Comparison of ENCODE assay signal across 23 mouse cellular contexts in the genomic region with DNA sequence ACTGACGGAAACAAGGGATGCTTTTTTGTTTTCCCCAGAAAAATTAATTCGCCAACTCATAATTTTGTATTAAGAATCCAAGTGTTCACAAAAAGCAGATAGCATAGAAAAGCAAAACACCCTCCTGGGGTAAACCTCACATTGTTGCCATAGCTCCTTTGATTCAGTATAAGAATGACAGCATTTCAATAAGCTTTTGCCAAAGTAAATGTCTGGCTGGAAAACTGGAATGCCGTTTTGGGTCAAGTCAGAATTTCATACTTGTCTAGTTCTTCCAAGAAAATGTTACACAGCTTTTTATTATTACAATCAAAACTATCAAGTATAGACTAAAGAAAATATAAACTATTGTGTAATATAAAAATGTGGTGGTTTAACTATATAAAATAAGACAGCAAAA.
A peak's percentile ranks its signal among the peaks of the same experiment; 100 is the strongest.
DNase-seq lines count a peak whose midpoint lies in the region; ATAC-seq and TF ChIP-seq lines count a peak whose summit lies in the region.
"Had no signal": no experiment of that assay in that cellular context is flagged by ENCODE, and none has a peak within 500 bp of the region (broad histone marks: within the 10 kb centered on the region; RNA-seq: fewer than 3 reads in every experiment).

No protein-coding gene starts in this region.

- ATAC-seq in heart, embryonic 13.5 days (ENCODE audit: extremely low read depth, insufficient number of reproducible peaks, low FRiP score, low TSS enrichment), result no peak
- no peak for ATAC-seq in heart, embryonic 11.5 days (replicated peaks; ENCODE audit: insufficient number of reproducible peaks, low FRiP score, low TSS enrichment)
- ATAC-seq in embryonic facial prominence, embryonic 15.5 days (ENCODE audit: insufficient number of reproducible peaks, low FRiP score, low TSS enrichment, low read depth), result no peak
- no peak for ATAC-seq in inflammation-experienced regulatory T-cells, adult 6 months
- ATAC-seq: activated CD4-positive, CD25-positive, alpha-beta regulatory T cell, adult 4 months; forebrain, embryonic 13.5 days; forebrain, embryonic 15.5 days; forebrain, postnatal 0 days; Patski had no signal

- peaks cover 7% of the 10 kb centered on the region for H3K4me1 ChIP-seq in heart, embryonic 13.5 days
- H3K4me1 ChIP-seq in heart, embryonic 11.5 days (ENCODE audit: control insufficient read depth, insufficient read depth, low read length), result no peaks in the 10 kb centered on the region
- H3K4me1 ChIP-seq in embryonic facial prominence, embryonic 15.5 days, result peaks cover 25% of the 10 kb centered on the region
- no peaks in the 10 kb centered on the region for H3K4me1 ChIP-seq in kidney, adult 2 months (ENCODE audit: control insufficient read depth, insufficient read depth, low read length)

- no peaks in the 10 kb centered on the region for H3K27me3 ChIP-seq in heart, embryonic 13.5 days (replicated peaks)
- H3K27me3 ChIP-seq in heart, embryonic 11.5 days (ENCODE audit: control insufficient read depth, insufficient read depth, low read length), result no peaks in the 10 kb centered on the region
- H3K27me3 ChIP-seq in embryonic facial prominence, embryonic 15.5 days, result no peaks in the 10 kb centered on the region
- H3K27me3 ChIP-seq in kidney, adult 2 months (replicated peaks; ENCODE audit: control insufficient read depth, insufficient read depth, low read length), result no peaks in the 10 kb centered on the region
- H3K27me3 ChIP-seq: embryonic facial prominence, embryonic 12.5 days; forebrain, embryonic 13.5 days; forebrain, embryonic 15.5 days; Patski had no signal

- TF ChIP-seq POLR2A in kidney, adult 2 months (IDR thresholded peaks at IDR 0.05; ENCODE audit: low read depth, low read length), result no peak

- H3K36me3 ChIP-seq in heart, embryonic 13.5 days, result peaks cover 12% of the 10 kb centered on the region; the same call in 1 of the 2 replicates
- H3K36me3 ChIP-seq in heart, embryonic 11.5 days (ENCODE audit: control insufficient read depth, insufficient read depth, low read length), result no peaks in the 10 kb centered on the region
- H3K36me3 ChIP-seq in embryonic facial prominence, embryonic 15.5 days, result no peaks in the 10 kb centered on the region
- no peaks in the 10 kb centered on the region for H3K36me3 ChIP-seq in kidney, adult 2 months (ENCODE audit: control insufficient read depth, insufficient read depth, low read length)
- H3K36me3 ChIP-seq: embryonic facial prominence, embryonic 12.5 days; forebrain, embryonic 15.5 days had no signal

- WGBS in heart, embryonic 13.5 days, result 80% methylated on average over 3 of the region's 3 CpGs
- WGBS in heart, embryonic 11.5 days (ENCODE audit: insufficient replicate concordance), result 88% methylated on average over 3 of the region's 3 CpGs
- WGBS in embryonic facial prominence, embryonic 15.5 days, result 59% methylated on average over 3 of the region's 3 CpGs
- 87% methylated on average over 3 of the region's 3 CpGs for WGBS in kidney, adult 2 months

- DNase-seq in NIH3T3 (ENCODE audit: low read depth), result peak; percentile 62
- DNase-seq in fibroblast of lung, adult 2 months (ENCODE audit: low read depth), result peak; percentile 61
- DNase-seq in kidney, adult 2 months, result no peak
- DNase-seq: adrenal gland, adult 8-10 months; adrenal gland, postnatal 25 days; cerebellum, adult 11 months; cerebellum, adult 18-20 months; cerebellum, adult 8-10 months; cerebellum, adult 9-11 months; cerebellum, postnatal 14 days; cerebellum, postnatal 36 days; embryo, embryonic 11 days; forebrain, postnatal 0 days had no signal

- 0 out of 2 replicates have a peak overlapping the region, but pooled peaks have one; percentile 8 for H3K27ac ChIP-seq in heart, embryonic 13.5 days (replicated peaks)
- no peak overlapping the region for H3K27ac ChIP-seq in heart, embryonic 11.5 days (ENCODE audit: low read depth, low read length)
- 0 out of 2 replicates have a peak overlapping the region, but pooled peaks have one; percentile 2 for H3K27ac ChIP-seq in embryonic facial prominence, embryonic 15.5 days (replicated peaks)
- H3K27ac ChIP-seq in kidney, adult 2 months (ENCODE audit: insufficient read depth, low read depth, low read length), result no peak overlapping the region
- H3K27ac ChIP-seq: embryonic facial prominence, embryonic 12.5 days; forebrain, embryonic 13.5 days; forebrain, embryonic 15.5 days had no signal

- no peak for TF ChIP-seq CTCF in kidney, adult 2 months (conservative IDR thresholded peaks at IDR 0.05; ENCODE audit: insufficient read depth, insufficient read length, low read depth, low read length)

- no peak overlapping the region for H3K9ac ChIP-seq in heart, embryonic 13.5 days
- H3K9ac ChIP-seq in heart, embryonic 11.5 days (ENCODE audit: low read depth, low read length), result no peak overlapping the region
- H3K9ac ChIP-seq in embryonic facial prominence, embryonic 15.5 days, result no peak overlapping the region
- H3K9ac ChIP-seq: embryonic facial prominence, embryonic 12.5 days; forebrain, embryonic 13.5 days; forebrain, embryonic 15.5 days; forebrain, postnatal 0 days had no signal

- no peak overlapping the region for H3K4me3 ChIP-seq in heart, embryonic 13.5 days
- no peak overlapping the region for H3K4me3 ChIP-seq in heart, embryonic 11.5 days (ENCODE audit: low read depth, low read length)
- H3K4me3 ChIP-seq in embryonic facial prominence, embryonic 15.5 days (replicated peaks), result no peak overlapping the region
- H3K4me3 ChIP-seq in kidney, adult 2 months (ENCODE audit: insufficient read depth, low read depth, low read length), result no peak overlapping the region
- H3K4me3 ChIP-seq: embryonic facial prominence, embryonic 12.5 days; erythroblast, embryonic 14.5 days; forebrain, embryonic 13.5 days; forebrain, embryonic 15.5 days had no signal

- H3K9me3 ChIP-seq in heart, embryonic 13.5 days, result no peaks in the 10 kb centered on the region
- no peaks in the 10 kb centered on the region for H3K9me3 ChIP-seq in heart, embryonic 11.5 days (replicated peaks; ENCODE audit: control insufficient read depth, low read length)
- no peaks in the 10 kb centered on the region for H3K9me3 ChIP-seq in embryonic facial prominence, embryonic 15.5 days (replicated peaks)
- H3K9me3 ChIP-seq: embryonic facial prominence, embryonic 12.5 days; forebrain, embryonic 13.5 days; forebrain, embryonic 15.5 days had no signal

- H3K4me2 ChIP-seq in heart, embryonic 13.5 days, result no peak overlapping the region
- no peak overlapping the region for H3K4me2 ChIP-seq in heart, embryonic 11.5 days
- no peak overlapping the region for H3K4me2 ChIP-seq in embryonic facial prominence, embryonic 15.5 days (replicated peaks)
- H3K4me2 ChIP-seq: embryonic facial prominence, embryonic 12.5 days; forebrain, embryonic 13.5 days; forebrain, embryonic 15.5 days had no signal

Comparison
In these comparisons a context has a peak if more than half of its experiments do, and no peak if none do; other contexts are left out.
1. H3K27ac ChIP-seq: peak in heart, embryonic 13.5 days (single experiment) and embryonic facial prominence, embryonic 15.5 days (single experiment); none in heart, embryonic 11.5 days (single experiment) and kidney, adult 2 months (single experiment).